Mouse (Mus musculus): ENCODE data around the gene Olfr955.

Olfr955 gene

GRCm38 (mm10) chr9:39471844-39472243 lies at the start of gene Olfr955:
Olfr955 (minus strand) TSS chr9:39471944.
- no peak for DNase-seq

- DNase-seq, result no peak
Measured at GRCm38 (mm10) chr9:39518595-39518994, 46.9 kb upstream of the Olfr955 start.

GRCm38 (mm10) chr9:39515531-39515930 lies 43.8 kb upstream of the Olfr955 start, which contains the start of gene Olfr957:
Olfr957 (minus strand) TSS chr9:39515809.
- DNase-seq, result no peak

- DNase-seq, result no peak
Measured at GRCm38 (mm10) chr9:39509412-39509811, 37.7 kb upstream of the Olfr955 start.

GRCm38 (mm10) chr9:39508998-39509397 lies 37.3 kb upstream of the Olfr955 start:
- DNase-seq, result peak; percentile 25 to 34

GRCm38 (mm10) chr9:39493895-39494294 lies 22.2 kb upstream of the Olfr955 start, which contains the start of gene Olfr44:
Olfr44 (minus strand) TSS chr9:39493995.
- DNase-seq, result no peak

- no peak for DNase-seq
Measured at GRCm38 (mm10) chr9:39456401-39456800, 15.3 kb downstream of the Olfr955 start, which contains the start of gene Olfr954. Olfr954 (plus strand) TSS chr9:39456701.

GRCm38 (mm10) chr9:39427048-39427447 lies 44.7 kb downstream of the Olfr955 start, which contains the start of gene Olfr952:
Olfr952 (minus strand) TSS chr9:39427148.
- DNase-seq, result no peak
